Mouse (Mus musculus) cerebellum, adult 9-11 months (tissue): ENCODE measurements around the gene Ift22.
"Not testable (repeated sequence)": the region's sequence is repeated elsewhere in the genome, so short reads cannot be mapped to it uniquely, and the experiment has no call there.

Experiments
- DNase-seq: peaks from one replicate; pipeline ENCODE4 v3.0.0; 2022

Ift22 gene

DNA sequence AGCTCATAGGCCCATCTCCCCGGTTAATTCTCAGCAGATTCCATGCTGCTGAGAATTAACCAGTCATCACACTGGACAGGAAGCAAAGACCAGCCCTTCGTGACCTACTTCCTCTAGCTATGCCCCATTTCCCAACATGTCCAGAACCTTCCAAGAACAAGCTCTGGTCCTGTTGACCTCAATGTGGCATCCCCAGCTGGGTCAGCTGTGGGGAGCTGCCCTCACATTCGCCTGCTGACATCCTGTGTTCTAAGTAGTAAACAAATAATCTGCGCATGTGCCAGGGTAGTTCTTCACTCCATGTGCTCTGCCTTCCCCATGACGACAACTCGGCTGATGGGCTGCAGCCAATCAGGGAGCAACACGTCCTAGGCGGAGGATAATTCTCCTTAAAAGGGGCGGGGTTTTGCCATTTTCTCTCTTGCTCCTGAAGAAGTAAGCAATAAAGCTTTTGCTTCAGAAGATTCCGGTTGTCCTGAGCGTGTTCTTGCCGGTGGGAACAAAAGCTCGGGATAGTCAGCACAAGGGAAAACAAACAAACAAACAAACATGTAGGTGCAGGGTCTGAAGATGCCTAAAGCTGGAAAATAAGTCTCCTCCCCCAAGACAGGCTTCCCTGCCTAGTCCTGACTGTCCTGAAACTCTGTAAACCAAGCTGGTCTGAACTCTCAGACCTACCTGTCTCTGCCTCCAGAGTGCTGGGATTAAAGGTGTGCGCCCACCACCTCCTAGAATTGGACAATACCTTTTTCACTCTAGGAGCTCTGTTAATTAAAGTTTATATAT, 41.8 kb downstream of the Ift22 start:
- not testable (repeated sequence) for DNase-seq

DNA sequence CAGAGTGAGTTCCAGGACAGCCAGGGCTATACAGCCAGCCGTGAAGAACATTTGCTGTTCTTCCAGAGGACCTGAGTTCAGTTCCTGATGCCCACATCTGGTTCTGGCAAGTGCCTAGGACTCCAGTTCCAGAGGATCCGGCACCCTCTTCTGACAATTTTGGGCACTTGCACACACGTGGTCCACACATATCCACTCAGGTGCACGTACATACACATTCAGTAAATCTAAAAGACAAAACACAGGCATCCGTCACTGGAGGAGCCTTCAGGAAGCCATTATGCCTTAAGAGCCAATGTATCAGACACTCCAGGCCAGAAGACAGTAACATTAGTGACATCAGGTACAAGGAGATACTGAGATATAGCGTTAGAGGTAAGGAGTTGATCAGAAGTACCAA, 42.6 kb downstream of the Ift22 start:
- no peak for DNase-seq

GRCm38 (mm10) chr5:136952153-136952552, 44.2 kb downstream of the Ift22 start:
- DNase-seq, result no peak

DNA sequence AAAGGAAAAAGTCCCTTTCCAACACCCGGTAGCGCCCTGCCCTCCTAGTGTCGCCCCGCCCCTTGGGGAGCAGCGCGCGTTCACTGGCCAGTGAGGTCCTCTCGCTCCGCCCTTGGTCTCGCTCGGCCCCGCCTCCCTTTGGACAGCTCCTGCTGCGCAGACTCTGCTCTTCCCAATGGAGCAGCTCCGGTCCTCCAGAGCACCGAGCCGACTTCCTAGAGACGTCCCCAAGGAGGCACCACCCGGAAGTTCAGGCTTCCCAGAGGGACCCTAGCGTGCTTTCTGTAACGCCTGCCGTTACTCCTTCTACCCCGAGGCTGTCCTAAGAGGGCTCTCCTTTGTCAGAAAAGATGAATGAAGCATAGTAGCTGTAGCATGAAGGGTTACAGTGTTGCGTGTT, 45.1 kb downstream of the Ift22 start, which contains the start of gene Fis1:
Gene Fis1, plus strand, starts transcription at position 261 of the 400 bp plus-strand sequence.
- peak; percentile 97 for DNase-seq

- DNase-seq, result peak; percentile 66
Measured at GRCm38 (mm10) chr5:136953440-136953951, 45.5 kb downstream of the Ift22 start.

- DNase-seq, result peak; percentile 23
Measured at GRCm38 (mm10) chr5:136955622-136956021, 47.7 kb downstream of the Ift22 start.

DNA sequence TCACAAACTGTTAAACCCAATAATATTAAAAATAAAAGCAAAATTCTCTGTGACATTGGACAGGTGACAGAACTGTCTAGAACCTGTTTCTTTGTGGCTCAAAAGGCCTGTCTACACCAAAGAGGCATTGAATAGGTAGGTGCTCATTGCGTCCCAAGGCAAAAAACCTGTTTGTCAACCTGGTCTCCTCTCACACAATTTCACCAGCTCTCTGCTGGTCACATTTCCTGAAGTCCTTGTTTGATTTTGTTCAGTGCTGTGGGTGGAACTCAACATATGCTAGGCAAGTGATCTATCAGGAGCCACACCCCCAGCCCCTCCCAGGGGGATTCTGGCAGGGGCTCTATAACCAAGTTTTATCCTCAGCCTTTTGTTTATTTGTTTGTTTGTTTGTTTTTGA, 49.3 kb downstream of the Ift22 start:
- DNase-seq, result no peak

DNA sequence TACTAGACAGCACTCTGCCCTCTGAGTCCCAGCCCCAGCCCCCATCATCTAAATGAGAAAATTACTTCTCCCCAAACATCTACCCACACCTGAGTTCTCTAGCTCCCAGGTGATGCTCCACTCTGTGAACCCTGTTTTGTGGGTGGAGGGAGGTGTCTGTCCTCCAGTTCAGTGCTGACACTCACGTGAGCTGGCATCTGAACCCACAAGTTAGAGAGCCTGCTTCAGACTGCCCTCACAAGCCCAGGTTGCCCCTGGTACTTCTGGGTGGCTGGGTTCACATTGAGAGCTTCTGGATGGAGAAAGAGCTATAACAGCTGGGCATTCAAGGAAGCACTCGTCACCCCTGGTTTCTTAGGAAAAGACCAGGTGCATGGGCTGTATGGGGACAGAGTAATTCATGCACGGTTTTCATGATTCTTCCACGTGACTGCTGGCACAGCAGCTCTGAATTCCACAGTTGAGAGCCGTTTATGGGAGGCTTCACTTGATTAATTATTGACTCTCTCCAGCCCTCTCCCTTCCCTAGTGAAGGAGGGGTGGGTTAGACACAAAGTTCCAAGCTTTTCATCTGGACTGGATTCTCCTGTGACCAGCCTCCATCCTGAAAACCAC, 51.1 kb downstream of the Ift22 start:
- DNase-seq, result no peak

DNA sequence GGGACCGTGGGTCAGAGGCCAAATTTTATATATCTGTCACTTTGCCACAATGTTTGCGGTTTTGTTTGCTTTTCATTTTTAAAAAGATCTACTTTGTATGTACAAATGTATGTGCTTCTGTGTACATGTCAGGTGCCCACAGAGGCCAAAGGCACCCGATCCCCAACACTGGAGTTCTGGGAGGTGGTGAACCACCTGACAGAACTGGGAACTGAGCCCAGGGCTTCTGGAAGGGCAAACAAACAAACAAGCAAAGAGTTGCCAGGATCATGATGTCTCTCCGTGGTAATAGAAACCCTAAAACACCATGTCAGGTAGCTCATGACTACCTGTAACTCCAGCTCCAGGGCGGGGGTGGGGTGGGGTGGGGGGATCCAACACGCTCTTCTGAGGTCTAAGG, 52.1 kb downstream of the Ift22 start:
- peak; percentile 44 for DNase-seq

- DNase-seq, result no peak
Measured at GRCm38 (mm10) chr5:136961334-136961982, 53.5 kb downstream of the Ift22 start.

- peak; percentile 93 for DNase-seq
Measured at GRCm38 (mm10) chr5:136961983-136962461, 54.1 kb downstream of the Ift22 start.

DNA sequence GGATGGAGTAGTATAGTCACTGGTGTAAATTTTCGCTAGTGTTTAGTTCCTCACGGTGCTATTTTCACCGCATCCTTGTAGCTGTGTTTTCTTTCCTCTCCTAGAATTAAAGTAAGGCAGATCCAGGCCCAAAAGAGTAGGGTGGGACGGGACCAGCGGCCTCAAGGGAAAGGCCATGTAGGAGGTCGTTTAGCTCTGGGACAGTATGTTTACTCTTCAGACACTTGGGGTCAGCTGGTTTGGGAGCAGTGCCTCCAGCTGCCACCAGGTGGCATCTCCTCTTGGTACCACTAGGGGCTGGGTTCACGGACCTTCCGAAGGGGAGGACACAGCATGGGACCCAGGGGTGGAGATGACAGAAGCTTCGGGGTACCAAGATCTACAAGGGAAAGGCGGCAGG, 54.6 kb downstream of the Ift22 start:
- DNase-seq, result peak; percentile 85

DNA sequence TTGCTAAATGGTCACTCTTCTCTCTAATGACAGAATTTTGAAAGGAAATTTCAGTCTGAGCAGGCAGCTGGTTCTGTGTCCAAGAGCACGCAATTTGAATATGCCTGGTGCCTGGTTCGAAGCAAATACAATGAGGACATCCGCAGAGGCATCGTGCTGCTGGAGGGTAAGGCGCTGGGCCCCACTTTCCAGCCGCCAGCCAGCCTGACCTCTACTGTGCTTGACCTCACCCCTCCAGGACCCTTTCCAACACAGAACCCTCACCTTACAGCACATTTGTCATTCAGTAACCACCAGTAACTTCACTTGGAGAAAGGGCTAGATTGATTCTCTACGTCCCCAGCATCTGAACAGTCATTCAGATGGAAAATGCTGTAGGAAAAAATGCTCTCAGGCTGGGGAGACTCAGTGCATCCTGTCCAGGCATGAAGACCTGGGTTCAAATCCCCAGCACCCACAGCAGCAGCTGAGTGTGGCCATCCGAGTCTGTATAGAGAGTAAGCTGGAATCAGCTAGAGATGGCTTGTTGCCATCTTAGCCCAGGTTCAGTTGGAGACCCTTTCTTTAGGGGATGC, 55.1 kb downstream of the Ift22 start:
- peak; percentile 58 for DNase-seq
